Mouse (Mus musculus): ENCODE data around the gene Cmss1. TPM values are rescaled to one million over a fixed set of nuclear protein-coding genes. Genes with fewer than 3 reads are reported as not detected.

Cmss1 gene
- polyA plus RNA-seq, 1 experiment from 2014 or later: 38.3 TPM

- Histone ChIP-seq H3K27me3 (ENCODE audit: control insufficient read depth, insufficient read depth, low read length) (no peaks in the 10 kb centered on the region), H3K9me3 (ENCODE audit: control insufficient read depth, low read length) (no peaks in the 10 kb centered on the region), H3K27ac (ENCODE audit: low read depth, low read length) (no peak overlapping the region), H3K9ac (replicated peaks; ENCODE audit: low read depth, low read length) (no peak overlapping the region), H3K36me3 (ENCODE audit: control insufficient read depth, insufficient read depth, low read length) (no peaks in the 10 kb centered on the region), H3K4me1 (ENCODE audit: control insufficient read depth, insufficient read depth, low read length) (no peaks in the 10 kb centered on the region), H3K4me2 (ENCODE audit: low read depth, low read length) (no peak overlapping the region), H3K4me3 (ENCODE audit: low read depth, low read length) (no peak overlapping the region)
- ATAC-seq (ENCODE audit: low read depth): no peak
- 87% methylated on average over 1 of the region's 1 CpGs for WGBS
Measured at GRCm38 (mm10) chr16:57534811-57535210, 71.9 kb downstream of the Cmss1 start.

- no peak overlapping the region for H3K27ac ChIP-seq (ENCODE audit: low read depth, low read length)
- ATAC-seq (ENCODE audit: low read depth): no peak
- no peaks in the 10 kb centered on the region for H3K36me3 ChIP-seq (ENCODE audit: control insufficient read depth, insufficient read depth, low read length)
- H3K27me3 ChIP-seq (ENCODE audit: control insufficient read depth, insufficient read depth, low read length): no peaks in the 10 kb centered on the region
- no peak overlapping the region for H3K4me3 ChIP-seq (ENCODE audit: low read depth, low read length)
- H3K9ac ChIP-seq (replicated peaks; ENCODE audit: low read depth, low read length): no peak overlapping the region
- H3K4me2 ChIP-seq (ENCODE audit: low read depth, low read length): no peak overlapping the region
- H3K9me3 ChIP-seq (ENCODE audit: control insufficient read depth, low read length): no peaks in the 10 kb centered on the region
- no peaks in the 10 kb centered on the region for H3K4me1 ChIP-seq (ENCODE audit: control insufficient read depth, insufficient read depth, low read length)
- WGBS: 88% methylated on average over 1 of the region's 1 CpGs
Measured at GRCm38 (mm10) chr16:57534365-57534764, 72.3 kb downstream of the Cmss1 start.

GRCm38 (mm10) chr16:57532081-57532493, 74.6 kb downstream of the Cmss1 start:
- WGBS: 6% methylated on average over 6 of the region's 6 CpGs
- no peak overlapping the region for H3K9ac ChIP-seq (replicated peaks; ENCODE audit: low read depth, low read length)
- H3K4me1 ChIP-seq (ENCODE audit: control insufficient read depth, insufficient read depth, low read length): no peaks in the 10 kb centered on the region
- H3K9me3 ChIP-seq (ENCODE audit: control insufficient read depth, low read length): no peaks in the 10 kb centered on the region
- no peak overlapping the region for H3K4me3 ChIP-seq (ENCODE audit: low read depth, low read length)
- no peak for ATAC-seq (ENCODE audit: low read depth)
- H3K4me2 ChIP-seq (ENCODE audit: low read depth, low read length): no peak overlapping the region
- H3K36me3 ChIP-seq (ENCODE audit: control insufficient read depth, insufficient read depth, low read length): no peaks in the 10 kb centered on the region
- H3K27me3 ChIP-seq (ENCODE audit: control insufficient read depth, insufficient read depth, low read length): no peaks in the 10 kb centered on the region
- H3K27ac ChIP-seq (ENCODE audit: low read depth, low read length): no peak overlapping the region

- ATAC-seq (ENCODE audit: low read depth): no peak
- Histone ChIP-seq H3K4me3 (ENCODE audit: low read depth, low read length) (no peak overlapping the region), H3K9ac (replicated peaks; ENCODE audit: low read depth, low read length) (no peak overlapping the region), H3K27ac (ENCODE audit: low read depth, low read length) (no peak overlapping the region), H3K27me3 (ENCODE audit: control insufficient read depth, insufficient read depth, low read length) (no peaks in the 10 kb centered on the region), H3K9me3 (ENCODE audit: control insufficient read depth, low read length) (no peaks in the 10 kb centered on the region), H3K36me3 (ENCODE audit: control insufficient read depth, insufficient read depth, low read length) (no peaks in the 10 kb centered on the region), H3K4me1 (ENCODE audit: control insufficient read depth, insufficient read depth, low read length) (no peaks in the 10 kb centered on the region), H3K4me2 (ENCODE audit: low read depth, low read length) (no peak overlapping the region)
- 88% methylated on average over 4 of the region's 4 CpGs for WGBS
Measured at GRCm38 (mm10) chr16:57530547-57530946, 76.1 kb downstream of the Cmss1 start.

GRCm38 (mm10) chr16:57528457-57528856, 78.2 kb downstream of the Cmss1 start:
- WGBS: 71% methylated on average over 4 of the region's 4 CpGs
- H3K36me3 ChIP-seq (ENCODE audit: control insufficient read depth, insufficient read depth, low read length): no peaks in the 10 kb centered on the region
- no peak overlapping the region for H3K4me2 ChIP-seq (ENCODE audit: low read depth, low read length)
- ATAC-seq (ENCODE audit: low read depth): no peak
- H3K9ac ChIP-seq (replicated peaks; ENCODE audit: low read depth, low read length): no peak overlapping the region
- no peak overlapping the region for H3K4me3 ChIP-seq (ENCODE audit: low read depth, low read length)
- no peaks in the 10 kb centered on the region for H3K27me3 ChIP-seq (ENCODE audit: control insufficient read depth, insufficient read depth, low read length)
- H3K9me3 ChIP-seq (ENCODE audit: control insufficient read depth, low read length): no peaks in the 10 kb centered on the region
- H3K27ac ChIP-seq (ENCODE audit: low read depth, low read length): no peak overlapping the region
- no peaks in the 10 kb centered on the region for H3K4me1 ChIP-seq (ENCODE audit: control insufficient read depth, insufficient read depth, low read length)

GRCm38 (mm10) chr16:57526893-57527292, 79.8 kb downstream of the Cmss1 start:
- Histone ChIP-seq H3K36me3 (ENCODE audit: control insufficient read depth, insufficient read depth, low read length) (no peaks in the 10 kb centered on the region), H3K4me3 (ENCODE audit: low read depth, low read length) (no peak overlapping the region), H3K9me3 (ENCODE audit: control insufficient read depth, low read length) (no peaks in the 10 kb centered on the region), H3K4me1 (ENCODE audit: control insufficient read depth, insufficient read depth, low read length) (no peaks in the 10 kb centered on the region), H3K9ac (replicated peaks; ENCODE audit: low read depth, low read length) (no peak overlapping the region), H3K4me2 (ENCODE audit: low read depth, low read length) (no peak overlapping the region), H3K27me3 (ENCODE audit: control insufficient read depth, insufficient read depth, low read length) (no peaks in the 10 kb centered on the region), H3K27ac (ENCODE audit: low read depth, low read length) (no peak overlapping the region)
- 91% methylated on average over 7 of the region's 7 CpGs for WGBS
- no peak for ATAC-seq (ENCODE audit: low read depth)

GRCm38 (mm10) chr16:57525476-57525875, 81.2 kb downstream of the Cmss1 start:
- Histone ChIP-seq H3K27me3 (ENCODE audit: control insufficient read depth, insufficient read depth, low read length) (no peaks in the 10 kb centered on the region), H3K27ac (ENCODE audit: low read depth, low read length) (no peak overlapping the region), H3K9me3 (ENCODE audit: control insufficient read depth, low read length) (no peaks in the 10 kb centered on the region), H3K4me1 (ENCODE audit: control insufficient read depth, insufficient read depth, low read length) (no peaks in the 10 kb centered on the region), H3K36me3 (ENCODE audit: control insufficient read depth, insufficient read depth, low read length) (no peaks in the 10 kb centered on the region), H3K4me3 (ENCODE audit: low read depth, low read length) (no peak overlapping the region), H3K4me2 (ENCODE audit: low read depth, low read length) (no peak overlapping the region), H3K9ac (replicated peaks; ENCODE audit: low read depth, low read length) (no peak overlapping the region)
- ATAC-seq (ENCODE audit: low read depth): no peak
- 70% methylated on average over 4 of the region's 4 CpGs for WGBS

GRCm38 (mm10) chr16:57525046-57525445, 81.6 kb downstream of the Cmss1 start:
- 88% methylated on average over 5 of the region's 5 CpGs for WGBS
- no peak for ATAC-seq (ENCODE audit: low read depth)
- no peak overlapping the region for H3K4me2 ChIP-seq (ENCODE audit: low read depth, low read length)

GRCm38 (mm10) chr16:57515636-57516035, 91.0 kb downstream of the Cmss1 start:
- WGBS: 84% methylated on average over 10 of the region's 10 CpGs
- Histone ChIP-seq H3K4me2 (ENCODE audit: low read depth, low read length) (no peak overlapping the region), H3K4me3 (ENCODE audit: low read depth, low read length) (no peak overlapping the region), H3K27ac (ENCODE audit: low read depth, low read length) (no peak overlapping the region), H3K4me1 (ENCODE audit: control insufficient read depth, insufficient read depth, low read length) (no peaks in the 10 kb centered on the region), H3K27me3 (ENCODE audit: control insufficient read depth, insufficient read depth, low read length) (no peaks in the 10 kb centered on the region), H3K9me3 (ENCODE audit: control insufficient read depth, low read length) (no peaks in the 10 kb centered on the region), H3K36me3 (ENCODE audit: control insufficient read depth, insufficient read depth, low read length) (no peaks in the 10 kb centered on the region), H3K9ac (replicated peaks; ENCODE audit: low read depth, low read length) (no peak overlapping the region)
- ATAC-seq (ENCODE audit: low read depth): no peak

More at GRCm38 (mm10) chr16:57525046-57525445, 81.6 kb downstream of the Cmss1 start:
- Histone ChIP-seq H3K27ac (ENCODE audit: low read depth, low read length) (no peak overlapping the region), H3K9ac (replicated peaks; ENCODE audit: low read depth, low read length) (no peak overlapping the region), H3K36me3 (ENCODE audit: control insufficient read depth, insufficient read depth, low read length) (no peaks in the 10 kb centered on the region), H3K4me1 (ENCODE audit: control insufficient read depth, insufficient read depth, low read length) (no peaks in the 10 kb centered on the region), H3K4me3 (ENCODE audit: low read depth, low read length) (no peak overlapping the region), H3K27me3 (ENCODE audit: control insufficient read depth, insufficient read depth, low read length) (no peaks in the 10 kb centered on the region), H3K9me3 (ENCODE audit: control insufficient read depth, low read length) (no peaks in the 10 kb centered on the region)

- Histone ChIP-seq H3K4me1 (ENCODE audit: control insufficient read depth, insufficient read depth, low read length) (no peaks in the 10 kb centered on the region), H3K9ac (replicated peaks; ENCODE audit: low read depth, low read length) (no peak overlapping the region), H3K9me3 (ENCODE audit: control insufficient read depth, low read length) (no peaks in the 10 kb centered on the region), H3K27ac (ENCODE audit: low read depth, low read length) (no peak overlapping the region), H3K36me3 (ENCODE audit: control insufficient read depth, insufficient read depth, low read length) (no peaks in the 10 kb centered on the region), H3K27me3 (ENCODE audit: control insufficient read depth, insufficient read depth, low read length) (no peaks in the 10 kb centered on the region), H3K4me3 (ENCODE audit: low read depth, low read length) (no peak overlapping the region), H3K4me2 (ENCODE audit: low read depth, low read length) (no peak overlapping the region)
- ATAC-seq (ENCODE audit: low read depth): no peak
- WGBS: 58% methylated on average over 4 of the region's 4 CpGs
Measured at GRCm38 (mm10) chr16:57514371-57514770, 92.3 kb downstream of the Cmss1 start.
